Mouse (Mus musculus) lung, adult 2 months (tissue): ENCODE measurements around the gene Gm13285. TPM values are rescaled to one million over a fixed set of nuclear protein-coding genes. Genes with fewer than 3 reads are reported as not detected.
A peak's percentile ranks its signal among the peaks of the same experiment; 100 is the strongest.
"Not testable (repeated sequence)": the region's sequence is repeated elsewhere in the genome, so short reads cannot be mapped to it uniquely, and the experiment has no call there.

Source experiments
- DNase-seq: peaks from one replicate; pipeline ENCODE4 v3.0.0; 2022
- H3K4me1 ChIP-seq: fragments of 200-500 bp; 2 replicates; pipeline ENCODE4 v1.6.1; 2011; ENCODE audit warnings: low read length; ENCODE audit not compliant: control insufficient read depth, insufficient read depth
- H3K4me3 ChIP-seq: fragments of 200-500 bp; replicated peaks from 2 replicates; pipeline ENCODE3; 2011; ENCODE audit warnings: low read depth, mild to moderate bottlenecking, control low read depth, low read length; ENCODE audit errors: extremely low read depth
- CTCF ChIP-seq: fragments of 200-500 bp; IDR thresholded peaks from 2 replicates; pipeline ENCODE4 v1.5.1; 2011; ENCODE audit warnings: mild to moderate bottlenecking, low read length, control low read depth; ENCODE audit not compliant: insufficient read depth
- POLR2A ChIP-seq: fragments of 200-500 bp; IDR thresholded peaks from 2 replicates; pipeline ENCODE4 v1.6.1; 2011; ENCODE audit warnings: low read depth, mild to moderate bottlenecking, control low read depth, low read length, borderline replicate concordance; ENCODE audit errors: extremely low read depth
- WGBS: fragments of 180-500 bp; shearing (Covaris S2); methylation state at CpG from one replicate; pipeline ENCODE4 v1.1.7; 2018; 5-methylcytosine and 5-hydroxymethylcytosine counted together
- polyA plus RNA-seq: library from polyadenylated mRNA; depleted of rRNA; stranded (reverse); fragments of >200 nt; gene quantifications from 2 replicates; pipeline ENCODE4 v1.2.3, GENCODE M21; 2012; rRNA removed

The Gm13285 gene
- polyA plus RNA-seq: not detected in 2 replicates

DNA sequence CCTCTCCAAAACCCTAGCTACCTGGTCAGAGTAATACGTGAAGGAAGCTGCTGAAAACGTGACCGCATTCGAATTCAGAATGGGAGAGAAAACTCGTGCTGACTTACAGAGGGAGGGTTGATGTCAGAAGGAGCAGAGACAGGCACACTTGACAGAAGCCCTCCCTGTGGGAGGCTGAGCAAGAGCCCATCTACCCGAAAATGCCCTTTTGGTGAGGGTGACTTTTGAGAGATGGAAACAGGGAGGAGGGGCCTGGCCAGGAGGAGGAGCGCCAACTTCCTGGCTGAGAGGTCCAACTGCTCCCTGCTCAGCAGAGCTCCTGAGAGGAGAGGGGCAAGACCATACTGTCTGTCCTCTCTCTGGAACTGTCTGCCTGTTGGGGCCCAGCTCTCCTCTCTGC lies at the start of gene Gm13285:
Gene Gm13285, plus strand, starts transcription at position 301 of the 400 bp plus-strand sequence.
- not testable (repeated sequence) for DNase-seq
- WGBS: 4% methylated on average over 6 of the region's 7 CpGs

DNA sequence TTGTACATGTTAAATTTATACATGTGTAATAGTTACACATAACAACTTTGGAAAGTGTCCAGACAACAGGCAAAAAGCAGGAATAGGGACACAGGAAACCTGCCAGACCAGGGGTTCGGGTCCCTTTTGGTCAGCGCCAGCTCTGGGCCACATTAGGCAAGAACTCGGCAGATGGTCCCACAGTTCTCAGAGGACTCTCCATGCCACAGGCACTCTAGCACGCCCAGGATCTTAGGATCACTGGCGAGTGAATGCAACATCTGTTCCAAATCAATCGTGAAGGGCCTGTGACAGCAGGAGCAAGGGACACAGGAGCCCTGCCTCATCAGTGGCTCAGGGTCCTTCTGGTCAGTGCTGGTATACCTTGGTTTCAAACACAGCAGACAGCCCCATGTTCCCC lies 49.5 kb upstream of the Gm13285 start:
- WGBS: 67% methylated on average over 6 of the region's 6 CpGs
- no peak overlapping the region for H3K4me3 ChIP-seq
- no peak for DNase-seq
- no peaks in the 10 kb centered on the region for H3K4me1 ChIP-seq
- TF ChIP-seq POLR2A: no peak
- no peak for TF ChIP-seq CTCF

More for the DNA sequence above, at the start of gene Gm13285:
- not testable (repeated sequence) for H3K4me3 ChIP-seq, H3K4me1 ChIP-seq

DNA sequence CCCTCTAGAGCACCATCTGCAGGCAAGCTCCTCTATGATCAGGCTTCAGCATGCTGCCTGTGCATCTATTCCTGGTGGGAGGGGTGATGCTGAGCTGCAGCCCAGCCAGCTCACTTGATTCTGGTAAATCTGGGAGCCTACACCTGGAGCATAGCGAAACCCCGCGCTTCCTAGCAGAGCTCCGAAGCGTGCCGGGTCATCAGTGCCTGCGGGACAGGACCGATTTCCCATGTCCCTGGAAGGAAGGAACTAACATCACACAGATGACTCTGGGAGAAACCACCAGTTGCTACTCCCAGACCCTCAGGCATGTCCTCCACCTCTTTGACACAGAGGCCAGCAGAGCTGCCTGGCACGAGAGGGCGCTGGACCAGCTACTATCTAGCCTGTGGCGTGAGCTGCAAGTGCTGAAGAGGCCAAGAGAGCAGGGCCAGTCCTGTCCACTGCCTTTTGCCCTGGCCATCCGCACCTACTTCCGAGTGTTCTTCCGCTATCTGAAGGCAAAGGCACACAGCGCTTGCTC lies 44.6 kb upstream of the Gm13285 start, which contains the start of gene Gm13271:
Gene Gm13271, plus strand, starts transcription at position 51 of the 523 bp plus-strand sequence.
- peak; percentile 66 for DNase-seq
- not testable (repeated sequence) for H3K4me1 ChIP-seq, H3K4me3 ChIP-seq
- WGBS: 75% methylated on average over 15 of the region's 15 CpGs

DNA sequence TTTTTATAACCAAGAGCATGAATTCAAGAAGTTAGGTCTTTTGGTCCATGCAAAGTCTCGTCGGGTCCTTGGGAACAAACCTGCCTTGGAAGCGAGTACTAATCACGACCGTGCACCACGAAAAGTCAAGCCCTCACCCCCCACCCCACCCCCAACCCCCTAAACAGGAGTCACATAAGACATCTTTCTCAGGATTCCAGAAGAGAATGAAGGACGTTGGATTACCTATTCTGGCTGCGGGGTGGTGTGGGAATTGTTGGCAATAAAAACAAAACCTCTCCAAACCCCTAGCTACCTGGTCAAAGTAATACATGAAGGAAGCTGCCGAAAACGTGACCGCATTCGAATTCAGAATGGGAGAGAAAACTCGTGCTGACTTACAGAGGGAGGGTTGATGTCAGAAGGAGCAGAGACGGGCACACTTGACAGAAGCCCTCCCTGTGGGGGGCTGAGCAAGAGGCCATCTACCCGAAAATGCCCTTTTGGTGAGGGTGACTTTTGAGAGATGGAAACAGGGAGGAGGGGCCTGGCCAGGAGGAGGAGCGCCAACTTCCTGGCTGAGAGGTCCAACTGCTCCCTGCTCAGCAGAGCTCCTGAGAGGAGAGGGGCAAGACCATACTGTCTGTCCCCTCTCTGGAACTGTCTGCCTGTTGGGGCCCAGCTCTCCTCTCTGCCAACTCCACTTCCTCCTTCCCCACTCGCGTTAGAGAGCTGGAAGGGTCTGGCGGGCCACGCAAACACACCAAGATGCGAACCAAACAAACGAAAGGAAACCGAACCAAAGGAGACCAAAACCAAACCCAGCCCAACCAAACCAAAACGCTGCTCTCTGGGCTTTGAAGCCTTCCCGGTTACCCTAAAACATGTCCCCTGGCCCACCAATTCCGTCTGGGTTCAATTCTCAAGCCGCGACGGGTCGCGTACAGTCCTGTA lies 42.6 kb upstream of the Gm13285 start:
- peak; percentile 47 for DNase-seq
- TF ChIP-seq POLR2A: peak; percentile 46; the same call in 1 of the 2 replicates
- peak overlapping the region; percentile 89 for H3K4me3 ChIP-seq
- not testable (repeated sequence) for H3K4me1 ChIP-seq
- 8% methylated on average over 28 of the region's 31 CpGs for WGBS

DNA sequence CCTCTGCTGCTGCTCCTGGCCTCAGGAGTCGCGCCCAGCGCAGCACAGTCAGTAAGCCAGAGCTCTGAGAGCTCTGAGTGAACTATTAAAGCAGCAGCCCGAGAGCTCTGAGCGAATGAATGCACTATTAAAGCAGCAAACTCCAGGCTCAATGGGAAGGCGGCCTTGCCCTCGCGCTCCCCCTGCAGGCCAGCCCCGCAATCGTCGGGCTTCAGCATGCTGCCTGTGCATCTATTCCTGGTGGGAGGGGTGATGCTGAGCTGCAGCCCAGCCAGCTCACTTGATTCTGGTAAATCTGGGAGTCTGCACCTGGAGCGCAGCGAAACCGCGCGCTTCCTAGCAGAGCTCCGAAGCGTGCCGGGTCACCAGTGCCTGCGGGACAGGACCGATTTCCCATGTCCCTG lies 41.8 kb upstream of the Gm13285 start:
- under 1% methylated on average over 20 of the region's 21 CpGs for WGBS
- H3K4me1 ChIP-seq: not testable (repeated sequence)
- peak; percentile 89 for DNase-seq
- TF ChIP-seq CTCF (peak; percentile 61), POLR2A (peak; percentile 52; the same call in 1 of the 2 replicates)
- peak overlapping the region; percentile 89 for H3K4me3 ChIP-seq

DNA sequence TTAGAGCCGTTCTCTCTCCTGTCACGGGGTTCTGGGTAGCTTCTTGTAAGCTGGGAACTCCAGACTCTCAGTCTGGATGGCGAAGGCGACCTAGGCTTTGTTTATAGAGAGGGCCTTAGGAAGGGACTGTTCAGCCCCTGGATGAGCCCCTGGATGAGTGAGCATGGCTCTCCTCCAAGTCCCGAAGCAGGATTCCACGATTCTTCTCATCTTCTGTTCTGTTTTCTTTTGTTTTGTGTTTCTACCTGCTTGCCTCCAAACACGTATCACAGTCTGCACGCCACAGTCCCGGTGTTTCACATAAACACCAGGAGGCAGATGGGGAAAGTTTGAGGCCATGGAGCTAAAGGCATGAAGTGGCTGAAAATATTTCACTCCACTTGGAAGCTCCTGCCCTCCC lies 40.7 kb upstream of the Gm13285 start:
- DNase-seq, H3K4me3 ChIP-seq, H3K4me1 ChIP-seq: not testable (repeated sequence)
- 85% methylated on average over 9 of the region's 9 CpGs for WGBS

DNA sequence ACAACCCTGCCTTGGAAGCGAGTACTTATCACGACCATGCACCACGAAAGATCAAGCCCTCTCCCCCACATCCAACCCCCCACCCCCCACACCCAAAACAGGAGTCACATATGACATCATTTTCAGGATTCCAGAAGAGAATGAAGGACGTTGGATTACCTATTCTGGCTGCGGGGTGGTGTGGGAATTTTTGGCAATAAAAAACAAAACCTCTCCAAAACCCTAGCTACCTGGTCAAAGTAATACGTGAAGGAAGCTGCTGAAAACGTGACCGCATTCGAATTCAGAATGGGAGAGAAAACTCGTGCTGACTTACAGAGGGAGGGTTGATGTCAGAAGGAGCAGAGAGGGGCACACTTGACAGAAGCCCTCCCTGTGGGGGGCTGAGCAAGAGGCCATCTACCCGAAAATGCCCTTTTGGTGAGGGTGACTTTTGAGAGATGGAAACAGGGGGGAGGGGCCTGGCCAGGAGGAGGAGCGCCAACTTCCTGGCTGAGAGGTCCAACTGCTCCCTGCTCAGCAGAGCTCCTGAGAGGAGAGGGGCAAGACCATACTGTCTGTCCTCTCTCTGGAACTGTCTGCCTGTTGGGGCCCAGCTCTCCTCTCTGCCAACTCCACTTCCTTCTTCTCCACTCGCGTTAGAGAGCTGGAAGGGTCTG lies 39.7 kb upstream of the Gm13285 start, which contains the start of gene Gm13283:
Gene Gm13283, plus strand, starts transcription at position 510 of the 659 bp plus-strand sequence.
- H3K4me1 ChIP-seq: not testable (repeated sequence)
- WGBS: 12% methylated on average over 11 of the region's 14 CpGs

DNA sequence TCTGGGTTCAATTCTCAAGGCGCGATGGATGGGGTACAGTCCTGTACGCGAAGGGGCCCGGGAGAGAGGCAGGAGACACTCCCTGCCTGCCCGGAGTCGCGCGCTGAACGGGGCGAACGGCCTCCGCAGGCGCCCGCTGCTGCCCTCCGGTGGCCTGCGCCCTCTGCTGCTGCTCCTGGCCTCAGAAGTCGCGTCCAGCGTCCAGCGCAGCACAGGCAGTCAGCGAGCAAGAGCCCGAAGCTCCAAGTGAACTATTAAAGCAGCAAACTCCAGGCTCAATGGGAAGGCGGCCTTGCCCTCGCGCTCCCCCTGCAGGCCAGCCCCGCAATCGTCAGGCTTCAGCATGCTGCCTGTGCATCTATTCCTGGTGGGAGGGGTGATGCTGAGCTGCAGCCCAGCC lies 39.0 kb upstream of the Gm13285 start:
- peak; percentile 68 for DNase-seq
- not testable (repeated sequence) for H3K4me1 ChIP-seq, H3K4me3 ChIP-seq
- under 1% methylated on average over 24 of the region's 28 CpGs for WGBS
- TF ChIP-seq POLR2A: peak; percentile 68; the same call in 1 of the 2 replicates
- TF ChIP-seq CTCF: 0 out of 2 replicates have a peak, but pooled peaks have one; percentile 8

More for the DNA sequence above, 39.7 kb upstream of the Gm13285 start, which contains the start of gene Gm13283:
- H3K4me3 ChIP-seq, DNase-seq: not testable (repeated sequence)

DNA sequence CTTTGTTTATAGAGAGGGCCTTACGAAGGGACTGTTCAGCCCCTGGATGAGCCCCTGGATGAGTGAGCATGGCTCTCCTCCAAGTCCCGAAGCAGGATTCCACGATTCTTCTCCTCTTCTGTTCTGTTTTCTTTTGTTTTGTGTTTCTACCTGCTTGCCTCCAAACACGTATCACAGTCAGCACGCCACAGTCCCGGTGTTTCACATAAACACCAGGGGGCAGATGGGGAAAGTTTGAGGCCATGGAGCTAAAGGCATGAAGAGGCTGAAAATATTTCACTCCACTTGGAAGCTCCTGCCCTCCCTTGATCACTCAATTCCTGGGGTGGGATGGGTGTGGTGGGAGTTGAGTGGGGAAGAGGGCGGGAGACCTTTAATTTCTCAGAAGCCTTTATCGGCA lies 37.7 kb upstream of the Gm13285 start:
- DNase-seq: peak; percentile 57
- 66% methylated on average over 6 of the region's 8 CpGs for WGBS
- H3K4me1 ChIP-seq, H3K4me3 ChIP-seq: not testable (repeated sequence)

DNA sequence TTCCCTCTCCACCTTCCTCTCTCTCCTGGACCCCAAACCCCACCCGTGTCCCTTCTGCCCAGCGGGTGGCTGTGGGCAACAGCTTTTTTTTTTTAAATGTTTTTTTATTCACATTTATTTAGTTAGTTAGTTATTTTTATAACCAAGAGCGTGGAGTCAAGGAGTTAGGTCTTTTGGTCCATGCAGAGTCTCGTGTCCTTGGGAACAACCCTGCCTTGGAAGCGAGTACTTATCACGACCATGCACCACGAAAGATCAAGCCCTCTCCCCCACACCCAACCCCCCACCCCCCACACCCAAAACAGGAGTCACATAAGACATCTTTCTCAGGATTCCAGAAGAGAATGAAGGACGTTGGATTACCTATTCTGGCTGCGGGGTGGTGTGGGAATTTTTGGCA lies 37.1 kb upstream of the Gm13285 start:
- not testable (repeated sequence) for DNase-seq

More for the DNA sequence above, 37.1 kb upstream of the Gm13285 start:
- H3K4me1 ChIP-seq, H3K4me3 ChIP-seq: not testable (repeated sequence)
- 50% methylated on average over 9 of the region's 9 CpGs for WGBS
